Mouse (Mus musculus): ENCODE measurements at regions not wholly inside any gene's neighbourhood (a gene's known extent, or its start where the extent isn't known, plus 50 kb on each side); places are given as distances from the start of the nearest gene placed in this dataset.

DNA sequence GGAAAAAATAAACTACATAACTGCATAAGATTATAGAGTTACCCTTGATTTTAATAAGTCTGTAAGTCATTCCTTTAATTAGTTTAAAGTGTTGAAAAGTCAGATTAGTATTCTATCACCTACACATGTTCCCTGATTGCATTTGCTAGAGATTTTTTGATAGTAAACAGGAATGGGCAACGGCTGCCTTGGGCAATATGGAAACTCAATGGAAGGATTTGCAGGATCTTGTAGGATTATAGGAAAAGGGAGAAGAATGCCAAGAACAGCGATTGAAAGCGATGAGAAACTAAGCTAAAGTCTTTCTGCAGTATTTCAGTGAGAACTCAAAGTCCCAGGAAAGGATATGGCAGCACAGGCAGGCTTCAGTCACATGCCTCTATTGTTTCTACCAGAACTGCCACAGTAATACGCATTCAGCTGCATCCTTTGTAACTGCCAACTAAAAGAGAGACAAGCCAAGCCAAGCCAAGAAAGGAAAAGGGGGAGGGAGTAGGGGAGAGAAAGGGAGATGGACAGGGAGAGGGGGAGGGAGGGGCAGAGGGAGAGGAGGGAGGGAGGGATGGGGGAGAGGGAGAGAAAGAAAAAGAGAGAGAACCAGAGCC, 340.3 kb downstream of the Kif16b start:
- Histone ChIP-seq H3K4me1 (replicated peaks) (no peaks in the 10 kb centered on the region), H3K27ac (no peak overlapping the region), H3K9me3 (no peaks in the 10 kb centered on the region), H3K27me3 (replicated peaks) (no peaks in the 10 kb centered on the region), H3K4me2 (replicated peaks) (no peak overlapping the region), H3K36me3 (no peaks in the 10 kb centered on the region), H3K4me3 (replicated peaks) (no peak overlapping the region), H3K9ac (no peak overlapping the region)
- 76% methylated on average over 4 of the region's 4 CpGs for WGBS
- no peak for ATAC-seq

DNA sequence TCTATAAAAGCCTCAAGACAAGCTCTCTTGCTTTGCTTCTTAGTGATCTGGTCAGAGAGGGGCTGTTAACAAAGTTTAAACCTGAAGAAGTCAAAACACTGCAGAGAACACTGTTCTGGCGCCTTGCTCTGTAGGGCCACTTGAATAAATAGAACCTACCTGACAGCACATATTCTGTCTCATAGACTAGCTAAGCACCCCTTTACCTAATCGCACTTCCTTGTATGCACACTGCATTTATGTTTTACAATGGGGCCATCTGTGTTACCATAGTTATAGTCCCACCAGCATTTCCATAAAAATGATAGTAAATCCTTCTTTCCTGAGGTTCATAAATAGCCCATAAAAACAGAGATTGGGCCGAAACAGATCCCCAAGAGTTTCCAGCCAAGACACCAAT, 340.9 kb downstream of the Kif16b start:
- Histone ChIP-seq H3K9ac (no peak overlapping the region), H3K4me3 (replicated peaks) (no peak overlapping the region), H3K9me3 (no peaks in the 10 kb centered on the region), H3K36me3 (no peaks in the 10 kb centered on the region), H3K27ac (no peak overlapping the region), H3K4me2 (replicated peaks) (no peak overlapping the region), H3K27me3 (replicated peaks) (no peaks in the 10 kb centered on the region), H3K4me1 (replicated peaks) (no peaks in the 10 kb centered on the region)
- ATAC-seq, result peak; percentile 66; the same call in 1 of the 2 replicates
- WGBS, result 69% methylated on average over 3 of the region's 3 CpGs

DNA sequence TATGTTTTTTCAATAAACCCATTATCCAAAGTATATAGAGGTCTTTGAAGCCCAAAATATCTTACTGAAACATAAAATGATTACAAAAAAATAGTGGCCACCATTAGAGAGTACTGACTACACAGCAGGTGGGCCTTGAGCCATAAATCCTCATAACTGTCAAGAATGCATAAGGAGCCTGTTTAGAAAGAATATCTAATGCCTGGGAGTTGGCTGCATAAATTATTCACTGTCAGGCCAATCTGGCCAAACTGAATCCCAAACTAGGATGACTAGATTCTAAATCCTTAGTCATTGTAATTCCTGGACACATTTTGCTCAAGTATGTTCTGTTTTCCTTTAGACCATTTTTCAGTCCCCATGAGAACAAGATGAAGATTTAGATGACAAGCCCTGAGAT, 341.4 kb downstream of the Kif16b start:
- H3K36me3 ChIP-seq, result no peaks in the 10 kb centered on the region
- no peaks in the 10 kb centered on the region for H3K9me3 ChIP-seq
- no peak overlapping the region for H3K9ac ChIP-seq
- ATAC-seq, result no peak
- H3K4me1 ChIP-seq (replicated peaks), result no peaks in the 10 kb centered on the region
- no peaks in the 10 kb centered on the region for H3K27me3 ChIP-seq (replicated peaks)
- no peak overlapping the region for H3K4me2 ChIP-seq (replicated peaks)
- no peak overlapping the region for H3K4me3 ChIP-seq (replicated peaks)
- H3K27ac ChIP-seq, result no peak overlapping the region

DNA sequence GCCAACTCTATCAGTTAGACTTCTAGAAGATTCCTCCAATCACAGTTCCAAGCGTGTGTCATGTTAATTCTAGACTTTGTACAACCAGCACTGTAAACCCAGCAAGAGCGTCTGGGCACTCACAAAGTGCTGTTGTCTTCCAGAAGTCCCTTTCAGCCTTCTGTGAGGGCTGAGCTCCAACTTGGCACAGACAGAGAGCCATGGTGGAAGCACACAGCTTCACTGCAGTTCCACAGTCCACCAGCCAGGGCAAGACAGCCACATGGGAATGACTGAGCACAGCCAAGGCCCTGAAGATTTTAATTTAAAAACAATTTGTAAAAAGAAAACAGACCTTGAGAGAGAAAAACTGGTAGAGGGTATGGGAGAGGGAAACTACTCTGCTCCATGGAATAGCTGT, 346.5 kb downstream of the Kif16b start:
- 82% methylated on average over 2 of the region's 2 CpGs for WGBS
- Histone ChIP-seq H3K4me1 (replicated peaks) (no peaks in the 10 kb centered on the region), H3K9me3 (no peaks in the 10 kb centered on the region), H3K27ac (no peak overlapping the region), H3K9ac (no peak overlapping the region), H3K36me3 (no peaks in the 10 kb centered on the region), H3K4me3 (replicated peaks) (no peak overlapping the region), H3K4me2 (replicated peaks) (no peak overlapping the region), H3K27me3 (replicated peaks) (no peaks in the 10 kb centered on the region)
- ATAC-seq, result no peak

DNA sequence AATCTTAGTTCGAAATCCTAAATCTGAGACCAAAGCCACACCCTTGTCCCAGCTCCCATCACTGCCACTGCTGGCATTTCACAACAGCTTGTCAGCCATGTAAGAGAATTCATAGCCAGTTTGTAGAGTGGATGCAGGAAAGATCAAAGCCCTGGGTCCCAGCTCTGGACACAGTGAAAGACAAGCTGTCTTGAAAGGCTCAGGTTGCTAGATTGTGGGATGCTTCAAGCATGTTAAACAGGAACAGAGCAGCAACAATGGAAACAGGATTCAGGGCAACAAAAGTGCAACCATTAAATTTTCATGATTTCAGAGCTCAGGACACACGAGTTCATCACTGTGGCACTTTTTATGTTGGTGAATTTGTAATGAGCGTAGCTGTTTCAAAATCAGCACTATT, 349.6 kb downstream of the Kif16b start:
- H3K4me1 ChIP-seq (replicated peaks), result no peaks in the 10 kb centered on the region
- H3K36me3 ChIP-seq, result no peaks in the 10 kb centered on the region
- ATAC-seq, result no peak
- no peak overlapping the region for H3K4me3 ChIP-seq (replicated peaks)
- no peak overlapping the region for H3K4me2 ChIP-seq (replicated peaks)
- H3K9ac ChIP-seq, result no peak overlapping the region
- no peaks in the 10 kb centered on the region for H3K27me3 ChIP-seq (replicated peaks)
- WGBS, result 80% methylated on average over 3 of the region's 3 CpGs
- no peak overlapping the region for H3K27ac ChIP-seq
- no peaks in the 10 kb centered on the region for H3K9me3 ChIP-seq

DNA sequence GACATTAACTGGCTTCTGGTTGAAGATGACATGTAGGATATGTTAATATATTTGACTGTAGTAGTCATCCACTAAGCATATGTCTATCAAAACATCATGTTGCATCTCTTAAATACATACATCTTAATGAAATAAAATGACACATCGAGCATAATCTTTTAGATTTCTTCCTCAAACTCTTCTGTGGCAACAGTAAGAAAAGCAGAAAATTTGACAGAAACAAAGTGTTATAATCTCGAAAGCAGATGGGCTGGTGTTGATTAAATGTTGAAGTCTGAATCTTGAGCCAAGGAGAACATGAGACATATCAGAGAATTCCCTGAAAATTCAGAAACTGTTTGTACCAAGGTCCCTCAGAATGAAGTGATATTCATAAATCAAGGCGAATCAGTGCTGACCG, 352.6 kb downstream of the Kif16b start:
- H3K4me2 ChIP-seq (replicated peaks), result no peak overlapping the region
- H3K27ac ChIP-seq, result no peak overlapping the region
- no peaks in the 10 kb centered on the region for H3K27me3 ChIP-seq (replicated peaks)
- H3K36me3 ChIP-seq, result no peaks in the 10 kb centered on the region
- H3K9me3 ChIP-seq, result no peaks in the 10 kb centered on the region
- no peak for ATAC-seq
- no peaks in the 10 kb centered on the region for H3K4me1 ChIP-seq (replicated peaks)
- no peak overlapping the region for H3K4me3 ChIP-seq (replicated peaks)
- WGBS, result 75% methylated on average over 4 of the region's 4 CpGs
- no peak overlapping the region for H3K9ac ChIP-seq

DNA sequence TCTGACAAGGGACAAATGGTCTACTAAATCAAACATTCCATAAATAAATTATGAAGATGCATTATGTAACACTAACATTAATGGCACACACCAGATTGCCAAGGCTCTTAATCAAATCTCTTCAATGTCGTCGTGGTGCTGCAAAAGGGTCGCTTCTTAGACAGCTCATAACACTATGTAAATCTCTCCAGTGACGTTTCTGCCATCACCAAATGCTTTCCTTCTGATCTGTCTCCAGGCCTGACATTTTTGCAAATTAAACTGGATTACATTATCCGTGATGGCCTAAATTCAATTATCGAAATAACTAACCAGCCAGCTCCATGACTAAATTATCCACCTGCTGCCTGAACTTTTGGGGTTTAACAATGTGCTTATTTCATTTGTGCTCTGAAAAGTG, 356.4 kb downstream of the Kif16b start:
- Histone ChIP-seq H3K36me3 (no peaks in the 10 kb centered on the region), H3K27me3 (replicated peaks) (no peaks in the 10 kb centered on the region), H3K4me1 (replicated peaks) (no peaks in the 10 kb centered on the region), H3K27ac (no peak overlapping the region), H3K9me3 (no peaks in the 10 kb centered on the region), H3K4me3 (replicated peaks) (no peak overlapping the region), H3K4me2 (replicated peaks) (no peak overlapping the region), H3K9ac (no peak overlapping the region)
- WGBS, result 72% methylated on average over 6 of the region's 6 CpGs
- no peak for ATAC-seq

DNA sequence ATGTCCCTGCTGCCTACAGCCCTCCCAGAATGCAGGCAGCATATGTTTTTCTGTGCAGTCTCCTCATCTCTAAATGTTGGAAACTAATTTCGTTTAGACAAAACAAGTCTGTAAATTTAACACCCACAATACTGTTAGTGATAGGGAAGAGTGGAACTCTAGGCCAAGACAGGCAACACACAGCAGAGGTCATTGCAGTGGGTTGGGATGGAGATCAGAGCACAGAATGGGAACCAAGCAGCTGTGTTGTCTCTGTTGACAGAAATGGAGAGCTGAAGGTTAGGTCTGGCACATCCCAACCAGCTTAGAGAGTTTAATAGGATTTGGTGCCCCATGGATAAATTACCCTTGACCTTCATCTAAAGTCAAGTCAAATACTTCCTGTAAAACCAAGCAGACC, 361.4 kb downstream of the Kif16b start:
- Histone ChIP-seq H3K4me1 (replicated peaks) (no peaks in the 10 kb centered on the region), H3K4me2 (replicated peaks) (no peak overlapping the region), H3K27me3 (replicated peaks) (no peaks in the 10 kb centered on the region), H3K9ac (no peak overlapping the region), H3K36me3 (no peaks in the 10 kb centered on the region), H3K4me3 (replicated peaks) (no peak overlapping the region), H3K9me3 (no peaks in the 10 kb centered on the region), H3K27ac (no peak overlapping the region)
- 49% methylated on average over 1 of the region's 1 CpGs for WGBS
- ATAC-seq, result no peak

DNA sequence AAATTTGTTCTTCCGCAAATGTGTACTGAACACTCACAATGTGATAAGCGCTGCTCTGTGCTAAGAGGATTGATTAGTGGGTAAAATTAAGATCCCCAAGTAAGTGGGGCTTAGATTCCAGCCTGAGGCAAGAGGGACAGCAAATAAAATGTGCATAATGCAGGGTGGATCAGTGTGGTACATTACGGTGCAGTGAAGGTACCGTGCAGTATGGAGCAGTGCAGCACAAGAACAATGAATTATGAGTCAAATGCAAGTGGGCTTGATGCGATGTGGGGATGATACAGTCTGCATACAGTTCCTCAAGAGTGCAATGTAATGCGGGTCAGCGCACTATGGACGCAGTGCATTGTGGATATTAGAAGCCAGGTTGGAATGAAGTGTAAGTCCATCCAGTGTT, 367.8 kb downstream of the Kif16b start:
- Histone ChIP-seq H3K4me3 (replicated peaks) (no peak overlapping the region), H3K4me2 (replicated peaks) (no peak overlapping the region), H3K27me3 (replicated peaks) (no peaks in the 10 kb centered on the region), H3K36me3 (no peaks in the 10 kb centered on the region), H3K9ac (no peak overlapping the region), H3K4me1 (replicated peaks) (no peaks in the 10 kb centered on the region), H3K27ac (no peak overlapping the region), H3K9me3 (no peaks in the 10 kb centered on the region)
- whole genome bisulfite sequencing, result 90% methylated on average over 8 of the region's 8 CpGs
- ATAC-seq, result no peak

DNA sequence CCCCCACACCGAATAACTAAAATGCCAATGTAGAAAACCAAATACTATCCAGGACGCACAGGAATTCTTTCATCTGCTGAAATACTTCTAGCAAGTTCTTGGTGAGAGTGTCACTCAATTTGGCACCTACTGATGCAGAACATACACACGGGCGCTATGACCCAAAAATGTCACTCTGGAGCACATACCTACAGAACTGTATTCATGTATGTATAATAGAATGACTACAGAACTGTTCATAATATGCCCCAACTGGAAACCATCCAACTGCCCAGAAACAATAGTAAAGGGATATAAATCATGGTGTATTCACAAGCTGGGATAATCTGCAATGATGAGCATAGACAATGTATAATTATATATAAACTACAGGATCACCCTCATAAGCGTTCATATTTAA, 378.9 kb downstream of the Kif16b start:
- WGBS, result 91% methylated on average over 5 of the region's 5 CpGs
- no peak for ATAC-seq

DNA sequence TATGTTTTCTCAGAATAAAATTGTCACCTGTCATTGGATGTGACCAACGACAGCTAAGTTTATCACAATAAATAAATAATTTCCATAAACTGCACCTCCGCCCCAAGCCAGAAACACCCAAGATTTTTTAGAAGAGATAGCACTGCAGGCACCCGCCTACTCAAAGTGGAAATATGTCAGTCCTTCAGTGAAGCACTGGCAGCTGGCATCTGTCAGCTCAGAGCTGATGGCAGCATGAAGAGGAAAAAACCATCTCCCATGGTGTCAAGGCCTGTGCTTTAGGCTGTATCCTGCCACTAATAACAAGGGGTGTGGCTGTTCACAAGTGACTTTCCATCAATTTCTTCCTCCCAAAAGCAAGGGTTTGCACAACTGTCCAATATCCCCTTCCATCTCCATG, 383.6 kb downstream of the Kif16b start:
- H3K4me2 ChIP-seq (replicated peaks), result no peak overlapping the region
- no peaks in the 10 kb centered on the region for H3K4me1 ChIP-seq (replicated peaks)
- no peaks in the 10 kb centered on the region for H3K9me3 ChIP-seq
- no peaks in the 10 kb centered on the region for H3K27me3 ChIP-seq (replicated peaks)
- WGBS, result 79% methylated on average over 3 of the region's 3 CpGs
- ATAC-seq, result no peak
- no peak overlapping the region for H3K27ac ChIP-seq
- no peak overlapping the region for H3K9ac ChIP-seq
- H3K4me3 ChIP-seq (replicated peaks), result no peak overlapping the region
- no peaks in the 10 kb centered on the region for H3K36me3 ChIP-seq

More for the DNA sequence above, 378.9 kb downstream of the Kif16b start:
- Histone ChIP-seq H3K27ac (no peak overlapping the region), H3K4me3 (replicated peaks) (no peak overlapping the region), H3K4me1 (replicated peaks) (no peaks in the 10 kb centered on the region), H3K27me3 (replicated peaks) (no peaks in the 10 kb centered on the region), H3K9me3 (no peaks in the 10 kb centered on the region), H3K9ac (no peak overlapping the region), H3K4me2 (replicated peaks) (no peak overlapping the region), H3K36me3 (no peaks in the 10 kb centered on the region)

DNA sequence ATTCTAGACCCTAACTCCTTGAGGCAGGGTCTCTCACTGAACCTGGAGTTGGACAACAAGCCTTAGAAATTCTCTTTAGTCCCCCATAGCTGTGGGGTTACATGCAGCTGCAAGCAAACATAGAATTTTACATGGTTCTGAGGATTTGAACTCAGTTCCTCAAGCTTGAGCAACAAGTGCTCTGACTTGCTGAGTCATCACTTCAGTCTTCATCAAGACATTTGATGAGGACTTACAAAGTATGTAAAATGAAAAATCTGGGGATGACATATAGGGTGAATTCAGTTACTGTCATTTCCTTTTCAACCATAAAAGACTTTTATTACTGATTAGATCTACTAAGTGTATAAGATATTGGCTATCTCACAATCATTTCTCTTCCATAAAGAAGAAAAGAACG, 396.1 kb downstream of the Kif16b start:
- Histone ChIP-seq H3K36me3 (no peaks in the 10 kb centered on the region), H3K4me2 (replicated peaks) (no peak overlapping the region), H3K4me3 (replicated peaks) (no peak overlapping the region), H3K9ac (no peak overlapping the region), H3K27ac (no peak overlapping the region), H3K27me3 (replicated peaks) (no peaks in the 10 kb centered on the region), H3K9me3 (no peaks in the 10 kb centered on the region), H3K4me1 (replicated peaks) (no peaks in the 10 kb centered on the region)
- no peak for ATAC-seq
- 82% methylated on average over 1 of the region's 1 CpGs for WGBS
